Mouse (Mus musculus): Measurements from ENCODE around the gene Tacr2. TPM values are rescaled to one million over a fixed set of nuclear protein-coding genes. Genes with fewer than 3 reads are reported as not detected.
A peak's percentile ranks its signal among the peaks of the same experiment; 100 is the strongest.

The Tacr2 gene
- total and polyA plus RNA-seq, 3 experiments: 0.06 TPM; not detected in 2

- Histone ChIP-seq H3K4me3 (ENCODE audit: control insufficient read depth in 1 of 2, insufficient read depth in 1 of 2, low read depth in 2 of 2, low read length in 2 of 2) (peak overlapping the region in 1 of 2 experiments; percentile 36; a peak in 3 of 4 replicates), H3K9me3 (replicated peaks; ENCODE audit: insufficient read depth, low read length) (no peaks in the 10 kb centered on the region), H3K4me1 (ENCODE audit: control insufficient read depth in 1 of 2, insufficient read depth in 2 of 2, low read length in 2 of 2) (peaks cover 0 to 13% of the 10 kb centered on the region in 2 experiments; a peak in 2 of 4 replicates), H3K9ac (ENCODE audit: control insufficient read depth, low read depth, low read length, poor library complexity, severe bottlenecking) (peak overlapping the region; percentile 25; the same call in 1 of the 2 replicates), H3K79me2 (ENCODE audit: control insufficient read depth, insufficient read depth, low read length, poor library complexity) (no peaks in the 10 kb centered on the region), H3K36me3 (ENCODE audit: control insufficient read depth in 1 of 2, insufficient read depth in 2 of 2, low read length in 2 of 2) (no peaks in the 10 kb centered on the region), H3K27ac (ENCODE audit: control insufficient read depth, low read depth, low read length) (no peak overlapping the region), H3K27me3 (ENCODE audit: control insufficient read depth in 1 of 2, insufficient read depth in 2 of 2, low read length in 2 of 2) (peaks cover 0 to 2% of the 10 kb centered on the region in 2 experiments; a peak in 1 of 4 replicates)
- peak; percentile 57 for DNase-seq (ENCODE audit: low read depth, low spot score)
- no peak for TF ChIP-seq MXI1 (IDR thresholded peaks at IDR 0.05; ENCODE audit: low read depth, low read length)
- TF ChIP-seq CTCF (IDR thresholded peaks at IDR 0.05 in 2 of 3, conservative IDR thresholded peaks at IDR 0.05 in 1 of 3; ENCODE audit: control insufficient read depth in 1 of 3, insufficient read depth in 1 of 3, low read depth in 2 of 3, low read length in 3 of 3, poor library complexity in 1 of 3, severe bottlenecking in 1 of 3): no peak
- TF ChIP-seq USF2 (IDR thresholded peaks at IDR 0.05; ENCODE audit: borderline replicate concordance in 1 of 2, insufficient read depth in 1 of 2, low read depth in 1 of 2, low read length in 2 of 2): no peak
- no peak for TF ChIP-seq HCFC1 (IDR thresholded peaks at IDR 0.05; ENCODE audit: low read depth, low read length)
- TF ChIP-seq ZNF384 (IDR thresholded peaks at IDR 0.05; ENCODE audit: low read depth, low read length): no peak
- TF ChIP-seq GATA1 (IDR thresholded peaks at IDR 0.05; ENCODE audit: low read depth, low read length): no peak
- 0 out of 2 replicates have a peak, but pooled peaks have one; percentile 10 for TF ChIP-seq TCF12 (IDR thresholded peaks at IDR 0.05; ENCODE audit: low read depth, low read length)
- TF ChIP-seq MYB (IDR thresholded peaks at IDR 0.05; ENCODE audit: low read depth, low read length): no peak
- TF ChIP-seq ELF1 (IDR thresholded peaks at IDR 0.05; ENCODE audit: low read depth, low read length): 0 out of 2 replicates have a peak, but pooled peaks have one; percentile 33
- no peak for TF ChIP-seq RAD21 (IDR thresholded peaks at IDR 0.05; ENCODE audit: low read depth, low read length)
These were observed 4.4 kb upstream of the Tacr2 start for GRCm38 (mm10) chr10:62247815-62248214.

- peaks cover 8 to 14% of the 10 kb centered on the region in 2 experiments; a peak in 3 of 4 replicates for H3K27me3 ChIP-seq (ENCODE audit: control insufficient read depth in 1 of 2, insufficient read depth in 2 of 2, low read length in 2 of 2)
- no peaks in the 10 kb centered on the region for H3K79me2 ChIP-seq (ENCODE audit: control insufficient read depth, insufficient read depth, low read length, poor library complexity)
- no peak for DNase-seq (ENCODE audit: low read depth, low spot score)
- no peaks in the 10 kb centered on the region for H3K9me3 ChIP-seq (replicated peaks; ENCODE audit: insufficient read depth, low read length)
- TF ChIP-seq ZMIZ1 (IDR thresholded peaks at IDR 0.05; ENCODE audit: low read depth, low read length) (no peak), USF2 (IDR thresholded peaks at IDR 0.05; ENCODE audit: borderline replicate concordance in 1 of 2, insufficient read depth in 1 of 2, low read depth in 1 of 2, low read length in 2 of 2) (no peak), SIN3A (IDR thresholded peaks at IDR 0.05; ENCODE audit: low read length) (no peak), E2F4 (IDR thresholded peaks at IDR 0.05; ENCODE audit: borderline replicate concordance, low read depth, low read length) (no peak)
- H3K4me1 ChIP-seq (ENCODE audit: control insufficient read depth in 1 of 2, insufficient read depth in 2 of 2, low read length in 2 of 2): peaks cover 0 to 10% of the 10 kb centered on the region in 2 experiments; a peak in 2 of 4 replicates
- no peak overlapping the region for H3K4me3 ChIP-seq (ENCODE audit: control insufficient read depth in 1 of 2, insufficient read depth in 1 of 2, low read depth in 2 of 2, low read length in 2 of 2)
- H3K36me3 ChIP-seq (ENCODE audit: control insufficient read depth in 1 of 2, insufficient read depth in 2 of 2, low read length in 2 of 2): no peaks in the 10 kb centered on the region
- no peak overlapping the region for H3K27ac ChIP-seq (ENCODE audit: control insufficient read depth, low read depth, low read length)
- H3K9ac ChIP-seq (ENCODE audit: control insufficient read depth, low read depth, low read length, poor library complexity, severe bottlenecking): no peak overlapping the region
These were observed 428 bp downstream of the Tacr2 start for GRCm38 (mm10) chr10:62252496-62253235.

Measured in MEL (cell line).